Mouse (Mus musculus) left cerebral cortex, postnatal 4 days (tissue): ENCODE data around the gene Gm20388. TPM values are rescaled to one million over a fixed set of nuclear protein-coding genes. Genes with fewer than 3 reads are reported as not detected.
A peak's percentile ranks its signal among the peaks of the same experiment; 100 is the strongest.
"Not testable (repeated sequence)": the region's sequence is repeated elsewhere in the genome, so short reads cannot be mapped to it uniquely, and the experiment has no call there.

Source experiments
- DNase-seq: peaks from one replicate; pipeline ENCODE4 v3.0.0-alpha.2; 2022
- intact Hi-C: fragments of 180-260 bp; cut with DNase I; formaldehyde crosslinking; loops from one replicate; pipeline ENCODE4 v1.15.1; 2025
- total RNA-seq, 2 experiments: library from RNA; stranded (reverse); gene quantifications; 2 replicates each; pipeline ENCODE4 v1.2.3; 2021

The Gm20388 gene
- total RNA-seq, 2 experiments from 2014 or later = 6.5 to 12.8 TPM

DNA sequence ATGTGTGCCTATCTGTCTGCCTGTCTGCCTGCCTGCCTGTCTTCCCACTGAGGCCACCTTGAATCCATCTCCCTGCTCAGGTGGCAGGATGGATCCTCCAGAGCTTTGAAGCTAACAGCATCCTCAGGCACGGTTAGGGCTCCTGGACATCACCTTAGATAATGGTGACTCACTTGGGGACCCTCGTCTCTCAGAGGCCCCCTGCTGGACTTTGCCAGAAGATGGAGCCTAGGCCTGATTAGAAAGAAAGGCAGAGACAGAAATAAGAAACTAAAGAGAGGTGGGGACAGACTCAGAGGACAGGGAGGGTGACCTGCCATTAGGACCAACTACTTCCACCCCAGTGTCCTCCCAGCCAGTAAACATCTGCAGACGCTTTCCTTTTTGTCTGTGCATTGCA is 1488.5 kb downstream of the Gm20388 start:
- DNase-seq = no peak
- intact Hi-C loops = loop anchor here (10.0 kb wide), 1 partner anchor 116 kb away; no protein-coding TSS in a partner anchor

DNA sequence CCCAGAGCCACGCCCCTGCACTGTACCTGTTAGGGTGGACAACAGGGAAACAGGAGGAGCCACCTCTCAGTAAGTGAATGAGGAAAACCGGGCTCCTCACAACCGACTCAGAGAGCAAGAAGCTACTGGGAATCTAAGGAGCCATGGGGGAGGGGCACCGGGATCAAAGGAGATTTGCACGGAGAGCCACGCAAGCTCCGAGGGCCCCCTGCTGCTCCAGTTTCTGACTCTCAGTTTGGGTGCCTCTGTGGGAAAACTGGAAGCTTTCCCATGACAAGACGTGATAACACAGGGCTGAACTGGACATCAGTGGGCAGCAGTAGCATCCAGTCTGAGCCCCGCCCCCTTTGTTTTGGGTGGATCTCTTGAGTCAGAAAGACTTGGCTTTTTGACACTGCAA is 1489.9 kb downstream of the Gm20388 start:
- no peak for DNase-seq
- intact Hi-C loops = no loop called here

DNA sequence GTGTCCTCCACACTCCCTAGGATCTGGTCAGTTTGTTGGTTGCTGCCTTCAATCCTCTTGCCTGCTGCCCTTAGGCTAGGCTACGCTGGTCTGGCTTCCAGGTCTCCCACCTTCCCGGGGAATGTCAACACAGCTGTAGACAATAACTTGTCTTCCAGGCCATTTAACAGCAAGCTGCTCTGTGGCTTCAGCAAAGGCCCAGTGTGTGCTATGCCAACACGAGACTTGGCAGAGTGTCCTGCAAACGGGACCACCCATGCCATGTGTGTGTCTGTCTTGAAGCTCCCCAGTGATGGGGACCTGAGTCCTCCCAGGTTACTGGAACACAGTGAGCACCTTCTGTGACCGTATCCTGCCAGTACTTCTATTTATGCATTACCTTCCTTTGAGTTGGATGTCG is 1493.2 kb downstream of the Gm20388 start:
- peak; percentile 68 for DNase-seq
- intact Hi-C loops = no loop called here

- intact Hi-C loops = no loop called here
- DNase-seq = peak; percentile 21
Observed at GRCm38 (mm10) chr8:121418081-121418480, 1507.4 kb downstream of the Gm20388 start.

DNA sequence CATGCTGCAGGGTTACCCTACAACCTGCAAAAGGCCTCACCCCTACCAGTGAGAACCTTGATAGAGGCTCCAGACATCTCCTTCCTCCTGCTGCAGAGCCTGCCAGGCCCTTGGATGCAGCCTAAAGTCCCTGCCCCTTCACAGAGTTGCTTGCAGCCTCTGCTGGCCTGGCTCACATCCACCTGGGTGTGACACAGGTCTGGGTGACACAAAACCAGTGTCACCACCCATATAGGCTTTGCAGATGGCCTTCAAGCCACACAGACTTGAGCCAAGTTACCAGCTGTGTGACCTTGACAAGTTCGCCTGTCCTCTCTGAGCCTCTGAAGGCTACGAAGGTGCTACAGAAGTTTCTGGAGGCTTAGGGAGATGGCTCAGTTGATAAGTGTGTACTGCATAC is 1508.9 kb downstream of the Gm20388 start:
- no peak for DNase-seq
- intact Hi-C loops = no loop called here

DNA sequence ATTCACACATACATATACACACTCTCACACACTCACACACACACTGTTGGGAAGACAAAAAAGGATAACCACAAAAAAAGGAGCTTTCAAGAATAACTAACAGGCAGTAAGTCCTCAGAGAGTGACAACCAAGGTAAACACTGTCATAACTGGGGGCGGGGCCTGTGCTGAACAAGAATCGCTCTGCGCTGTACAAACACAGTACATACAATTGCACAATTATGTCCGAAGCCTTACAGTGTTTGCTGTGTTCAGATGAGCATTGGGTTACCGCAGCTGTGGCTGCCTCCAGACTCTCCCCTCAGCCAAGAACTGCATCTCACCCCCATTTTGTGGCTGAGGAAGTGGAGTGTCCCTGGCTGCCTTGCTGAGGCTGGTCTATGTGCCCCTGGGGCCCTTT is 1510.4 kb downstream of the Gm20388 start:
- intact Hi-C loops = no loop called here
- no peak for DNase-seq

- no peak for DNase-seq
- intact Hi-C loops = no loop called here
Observed at GRCm38 (mm10) chr8:121424080-121424479, 1513.4 kb downstream of the Gm20388 start.

- intact Hi-C loops = no loop called here
- DNase-seq = no peak
Observed at GRCm38 (mm10) chr8:121424600-121424999, 1514.0 kb downstream of the Gm20388 start.

DNA sequence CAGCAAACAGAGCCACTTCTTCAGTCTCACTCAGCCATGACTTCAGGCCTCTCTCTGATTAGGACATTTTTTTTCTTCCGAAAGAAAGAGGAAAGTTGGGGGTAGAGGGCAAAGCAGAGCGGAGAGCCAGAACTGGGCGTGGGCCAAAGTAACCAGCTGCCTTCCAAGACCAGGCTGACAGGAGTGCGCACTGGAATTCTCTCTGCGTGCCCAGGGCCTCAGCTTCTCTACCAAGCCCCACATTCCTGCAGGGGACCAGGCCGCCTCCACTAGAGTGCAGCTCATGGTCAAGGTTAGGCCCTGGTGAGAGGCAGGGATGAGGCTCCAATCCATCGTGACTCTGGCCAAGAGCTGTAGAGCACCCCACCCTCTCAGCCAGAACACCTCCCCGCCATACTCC is 1520.9 kb downstream of the Gm20388 start:
- DNase-seq = peak; percentile 53
- intact Hi-C loops = no loop called here

- intact Hi-C loops = no loop called here
- no peak for DNase-seq
Observed at GRCm38 (mm10) chr8:121433466-121433865, 1522.8 kb downstream of the Gm20388 start.

GRCm38 (mm10) chr8:121436656-121437055 is 1526.0 kb downstream of the Gm20388 start:
- intact Hi-C loops = no loop called here
- DNase-seq = no peak

DNA sequence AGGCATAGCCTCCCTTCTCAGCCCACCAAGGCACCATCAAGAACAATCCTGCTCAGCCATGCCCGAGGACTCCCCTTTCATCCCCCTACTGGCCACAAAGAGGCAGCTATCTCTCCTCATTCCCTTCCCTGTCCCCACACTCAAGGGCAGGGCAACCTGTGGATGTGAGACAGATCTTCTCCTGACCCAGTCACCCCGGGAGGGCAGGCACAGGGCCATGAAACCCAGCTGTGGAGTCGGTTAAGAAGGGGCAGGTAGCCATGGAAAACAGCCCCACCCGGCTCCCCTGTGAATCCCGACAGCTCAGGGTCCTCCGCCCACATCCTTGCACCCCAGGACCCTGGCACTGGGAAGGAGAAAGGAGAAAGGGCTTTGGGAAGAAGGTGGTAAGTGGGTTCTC is 1526.9 kb downstream of the Gm20388 start:
- peak; percentile 51 for DNase-seq
- intact Hi-C loops = no loop called here

DNA sequence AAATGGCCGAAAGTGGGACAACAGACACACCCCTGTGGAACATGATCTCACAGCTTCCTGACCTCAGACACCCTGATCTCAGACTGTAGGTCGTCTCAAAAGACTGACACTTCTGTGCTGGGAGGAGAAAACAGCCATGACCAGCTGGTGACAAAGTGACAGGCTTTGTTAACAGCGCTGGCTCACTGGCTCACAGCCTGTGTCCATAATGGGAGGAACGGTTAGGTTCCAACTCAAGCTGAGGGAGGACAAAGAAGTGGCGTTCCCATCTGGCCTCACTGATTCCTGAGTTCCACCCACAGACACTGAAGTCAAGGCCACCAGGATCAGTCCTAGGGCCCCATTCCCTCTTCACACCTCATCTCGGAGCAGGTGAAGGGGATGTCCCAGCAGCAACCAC is 1527.5 kb downstream of the Gm20388 start:
- intact Hi-C loops = no loop called here
- DNase-seq = peak; percentile 70

GRCm38 (mm10) chr8:121439351-121439750 is 1528.7 kb downstream of the Gm20388 start:
- intact Hi-C loops = no loop called here
- DNase-seq = peak; percentile 48

DNA sequence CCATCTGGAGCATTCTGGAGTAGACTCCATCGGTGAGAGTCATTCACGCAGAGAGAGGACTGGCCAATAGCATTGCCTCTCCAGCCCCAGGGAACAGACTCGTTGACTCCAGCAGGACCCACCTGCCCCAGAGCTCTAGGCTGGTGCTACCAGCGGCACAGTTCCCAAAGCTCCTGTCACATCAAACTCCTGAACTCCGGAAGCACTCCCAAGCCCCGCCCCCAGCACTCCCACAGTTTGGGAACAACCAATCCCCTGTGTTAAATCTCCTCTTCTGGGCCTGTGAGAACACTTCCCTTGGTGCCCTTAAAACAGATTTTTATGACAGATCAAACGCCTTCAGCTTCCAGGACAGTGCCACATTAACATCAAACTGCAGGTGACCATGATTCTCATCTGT is 1532.7 kb downstream of the Gm20388 start:
- no peak for DNase-seq
- intact Hi-C loops = no loop called here

- DNase-seq = peak; percentile 43
- intact Hi-C loops = not testable (repeated sequence)
Observed at GRCm38 (mm10) chr8:121444521-121444920, 1533.9 kb downstream of the Gm20388 start.

DNA sequence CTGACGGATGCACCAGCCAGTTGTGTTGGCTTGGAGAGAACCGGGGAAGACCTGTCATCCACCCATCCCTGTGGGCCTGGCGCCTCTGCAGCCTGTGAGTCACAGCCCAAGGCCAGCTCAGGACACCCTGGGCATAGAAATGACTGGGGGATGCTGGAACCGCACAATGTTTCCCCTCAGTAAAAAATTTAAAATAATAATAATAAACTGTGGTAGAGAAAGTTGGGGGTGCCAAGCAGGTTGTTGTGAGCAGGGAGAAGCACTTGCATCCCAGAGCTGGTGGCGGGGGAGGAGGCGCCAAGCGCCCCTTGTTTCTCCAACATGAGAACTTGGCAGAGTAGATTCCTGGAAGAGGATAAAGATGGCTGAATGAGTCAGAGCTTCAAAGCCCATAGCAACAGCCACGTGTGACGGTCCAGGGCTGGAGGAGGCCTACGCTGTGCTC is 1534.4 kb downstream of the Gm20388 start:
- DNase-seq = no peak
- intact Hi-C loops = no loop called here

DNA sequence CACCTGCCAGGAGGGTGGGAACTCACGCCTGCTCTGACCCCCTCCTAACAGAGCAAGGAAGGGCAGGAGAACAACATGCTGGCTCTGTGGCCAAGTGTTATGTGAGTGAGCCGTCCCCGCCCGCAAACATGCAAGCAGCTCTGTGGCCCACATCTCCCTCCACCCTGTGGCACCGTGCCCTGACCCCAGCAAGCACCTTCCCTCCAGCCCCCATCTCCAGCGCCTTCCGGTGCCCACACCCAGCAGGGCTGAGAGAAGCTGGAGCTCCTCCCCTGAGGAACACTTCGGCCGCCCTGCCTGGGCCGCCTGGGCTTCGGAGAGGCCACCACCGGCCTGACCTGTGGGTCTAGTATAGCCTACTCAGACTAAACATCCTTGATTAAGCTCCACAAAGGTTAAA is 1535.5 kb downstream of the Gm20388 start:
- intact Hi-C loops = no loop called here
- DNase-seq = no peak

DNA sequence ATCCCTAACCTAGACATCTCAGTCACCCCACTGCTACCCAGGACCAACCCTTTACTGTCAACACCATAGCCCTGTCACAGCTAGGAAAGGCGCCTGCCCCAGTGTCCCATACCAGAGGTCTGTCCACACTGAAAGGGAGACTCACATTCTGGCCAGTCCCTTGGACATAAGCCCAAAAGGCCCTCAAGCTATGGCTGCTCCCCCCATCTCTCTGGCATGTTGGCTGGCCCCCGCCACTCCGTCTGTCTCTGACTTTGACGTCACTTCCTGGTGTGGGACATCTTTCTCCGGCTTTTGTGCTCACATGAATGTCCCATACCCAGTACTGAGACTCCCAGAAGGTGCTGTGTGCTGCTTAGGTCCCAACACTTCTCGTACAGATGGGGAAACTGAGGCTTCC is 1536.2 kb downstream of the Gm20388 start:
- intact Hi-C loops = no loop called here
- no peak for DNase-seq

GRCm38 (mm10) chr8:121450211-121450610 is 1539.6 kb downstream of the Gm20388 start:
- no peak for DNase-seq
- intact Hi-C loops = no loop called here

DNA sequence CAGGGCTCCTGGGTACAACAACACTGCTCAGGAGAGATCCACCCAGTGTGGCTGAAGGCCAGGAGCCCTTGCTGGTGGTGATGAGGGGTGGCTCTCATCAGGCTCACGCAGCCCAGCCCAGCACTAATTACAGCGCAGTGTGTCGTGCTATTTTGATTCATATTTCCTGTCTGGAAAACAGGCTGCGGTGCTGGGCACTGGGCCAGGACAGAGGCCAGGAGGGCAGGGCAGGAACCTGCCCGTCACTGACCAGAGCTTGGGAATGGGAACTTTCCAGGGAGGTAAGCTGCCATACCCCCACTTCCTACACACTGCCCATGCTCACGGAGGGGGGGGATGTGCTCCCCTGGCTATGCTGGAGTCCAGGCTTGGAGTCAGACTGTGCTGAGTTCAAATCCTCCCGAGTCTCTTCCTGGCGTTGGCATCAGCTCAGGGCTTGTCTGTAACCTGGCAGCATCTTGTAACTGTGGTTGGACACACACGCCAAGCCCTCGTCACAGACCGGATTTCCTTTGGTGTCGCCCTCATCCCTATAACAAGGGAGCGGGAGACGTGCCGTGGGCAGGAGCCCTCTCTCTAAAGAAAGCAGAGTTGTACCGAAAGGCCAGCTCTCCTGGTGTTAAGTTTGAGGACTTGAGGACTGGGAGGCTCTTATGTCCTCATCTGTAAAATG is 1540.9 kb downstream of the Gm20388 start:
- peak; percentile 34 for DNase-seq
- intact Hi-C loops = no loop called here

- DNase-seq = no peak
- intact Hi-C loops = no loop called here
Observed at GRCm38 (mm10) chr8:121454737-121455136, 1544.1 kb downstream of the Gm20388 start.

- intact Hi-C loops = no loop called here
- DNase-seq = no peak
Observed at GRCm38 (mm10) chr8:121461192-121461591, 1550.6 kb downstream of the Gm20388 start.
